Mouse (Mus musculus) frontal cortex, adult (tissue): ENCODE results near the gene Tango6.

Source experiments
- ATAC-seq: cut with Nextera tagmentation; 2 replicates; pipeline ENCODE4 v1.9.2; 2017; ENCODE audit warnings: mild to moderate bottlenecking, moderate library complexity, mixed read lengths; ENCODE audit not compliant: low TSS enrichment

Gene Tango6

DNA sequence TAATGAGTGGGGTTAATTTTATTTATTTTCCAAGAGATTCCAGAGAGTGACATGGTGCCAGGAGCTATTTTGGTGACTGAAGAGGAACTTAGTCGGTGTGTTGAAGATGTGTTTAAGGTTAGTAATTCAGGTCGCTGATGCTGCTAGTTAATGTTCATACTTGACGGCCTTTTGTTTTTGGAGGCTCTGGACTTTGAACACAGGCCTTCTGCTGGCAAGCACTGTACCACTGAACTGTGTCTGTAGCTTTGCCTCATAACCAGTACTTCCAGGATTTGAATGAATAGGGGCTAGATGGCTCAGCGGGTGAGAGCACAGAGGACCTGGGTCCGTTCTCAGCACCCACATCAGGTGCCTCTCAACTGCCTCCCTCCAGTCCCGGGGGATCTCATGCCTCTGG is 17.3 kb downstream of the Tango6 start:
- ATAC-seq, result no peak

DNA sequence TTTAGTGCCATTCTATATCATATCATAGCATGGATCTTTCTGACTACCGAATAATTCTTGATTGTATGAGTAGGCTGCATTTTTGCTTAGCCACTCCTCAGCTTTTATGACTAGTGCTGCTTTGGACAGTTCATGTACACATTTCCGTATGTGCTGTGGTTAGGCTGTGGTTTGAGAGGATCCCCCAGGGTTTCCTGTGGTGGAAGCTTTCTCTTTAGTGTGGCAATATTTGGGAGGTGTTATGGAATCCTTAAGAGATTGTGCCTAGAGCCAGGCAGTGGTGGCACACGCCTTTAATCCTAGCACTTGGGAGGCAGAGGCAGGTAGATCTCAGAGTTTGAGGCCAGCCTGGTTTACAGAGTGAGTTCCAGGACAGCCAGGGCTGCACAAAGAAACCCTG is 18.5 kb downstream of the Tango6 start:
- ATAC-seq, result no peak

DNA sequence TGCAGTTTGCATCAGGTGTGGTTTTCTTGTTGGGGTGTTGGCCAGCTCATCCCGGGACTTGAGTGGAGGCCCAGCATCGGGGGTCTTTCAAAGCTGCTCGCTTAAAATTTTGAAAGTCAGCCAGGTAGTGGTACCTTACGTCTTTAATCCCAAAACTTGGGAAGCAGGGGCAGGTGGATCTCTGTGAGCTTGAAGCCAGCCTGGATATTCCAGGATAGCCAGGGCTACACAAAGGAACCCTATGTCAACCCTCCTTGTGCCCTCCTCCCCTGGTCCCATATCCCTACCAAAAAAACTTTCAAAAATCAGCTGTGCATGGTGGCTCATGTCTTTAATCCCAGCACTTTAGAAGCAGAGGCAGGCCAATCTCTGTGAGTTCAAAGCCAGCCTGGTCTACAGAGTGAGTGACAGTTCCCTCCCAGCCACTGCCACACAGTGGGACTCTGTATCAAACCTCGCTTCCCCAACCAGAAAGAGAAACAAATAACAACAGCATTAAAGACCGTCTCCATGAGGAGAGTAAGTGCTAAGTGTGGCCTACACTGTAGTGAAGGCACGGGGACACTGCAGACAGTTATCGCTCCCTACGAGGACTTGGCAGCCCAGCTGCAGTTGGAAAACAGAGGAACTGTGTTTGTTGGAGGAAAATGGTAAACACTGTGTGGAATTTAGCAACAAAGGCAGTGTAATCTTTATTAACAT is 21.5 kb downstream of the Tango6 start:
- no peak for ATAC-seq

DNA sequence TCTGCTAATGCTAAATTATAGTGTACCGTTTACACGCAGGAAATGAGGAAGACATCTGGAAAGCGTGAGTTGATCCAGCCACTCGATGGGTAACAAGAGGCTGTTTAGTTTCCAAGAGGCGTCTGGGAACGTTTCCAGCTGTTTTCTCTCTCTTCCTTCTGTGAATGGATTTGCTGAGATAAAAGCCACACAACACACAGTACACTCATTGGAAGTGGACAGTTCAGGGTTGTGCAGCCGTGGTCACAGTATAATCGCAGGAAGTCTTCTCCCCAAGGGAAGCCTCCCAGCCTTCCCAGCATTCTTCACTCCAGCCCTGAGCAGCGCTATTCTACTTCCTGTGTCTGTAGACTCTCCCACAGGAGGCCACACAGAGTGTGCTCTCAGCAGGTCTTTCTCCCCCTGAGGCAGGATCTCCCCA is 22.0 kb downstream of the Tango6 start:
- ATAC-seq, result peak; percentile 44

DNA sequence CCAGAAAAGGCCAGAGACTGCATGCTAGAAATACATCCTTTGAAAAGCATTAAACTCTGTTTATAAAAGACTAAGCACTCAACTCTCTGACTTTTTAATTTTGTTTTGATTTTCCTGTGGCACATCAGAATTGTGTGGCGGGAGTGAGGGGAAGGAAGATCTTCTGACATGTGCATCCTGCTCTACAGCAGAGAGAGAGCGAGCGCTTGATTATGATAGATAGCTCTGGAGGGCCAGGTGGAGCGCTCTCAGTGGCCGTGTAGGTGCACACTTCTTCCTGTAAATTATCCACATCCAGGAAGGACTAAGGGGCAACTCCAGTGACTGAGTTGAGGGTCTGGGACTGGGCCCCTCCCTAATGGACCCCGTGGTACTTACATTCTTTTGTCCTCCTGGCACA is 23.3 kb downstream of the Tango6 start:
- no peak for ATAC-seq

DNA sequence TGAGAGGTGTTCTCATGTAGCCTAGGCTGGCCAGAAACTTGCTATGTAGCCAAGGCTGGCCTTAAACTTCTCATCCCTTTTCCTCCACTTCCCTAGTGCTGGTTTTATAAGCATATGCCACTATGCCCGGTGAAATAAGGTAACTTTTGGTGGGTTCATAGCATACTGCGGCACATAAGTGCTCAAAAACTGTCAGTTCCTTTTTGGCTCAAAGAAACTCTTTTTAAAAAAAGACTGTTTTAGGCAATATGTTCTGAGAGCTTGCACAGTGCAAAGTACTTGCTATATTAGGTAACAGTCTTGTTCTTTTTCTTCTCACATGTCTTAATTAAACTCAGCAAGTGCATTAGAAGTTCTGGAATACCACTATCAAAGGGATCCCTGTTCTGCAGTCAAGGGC is 27.1 kb downstream of the Tango6 start:
- ATAC-seq, result peak; percentile 90

DNA sequence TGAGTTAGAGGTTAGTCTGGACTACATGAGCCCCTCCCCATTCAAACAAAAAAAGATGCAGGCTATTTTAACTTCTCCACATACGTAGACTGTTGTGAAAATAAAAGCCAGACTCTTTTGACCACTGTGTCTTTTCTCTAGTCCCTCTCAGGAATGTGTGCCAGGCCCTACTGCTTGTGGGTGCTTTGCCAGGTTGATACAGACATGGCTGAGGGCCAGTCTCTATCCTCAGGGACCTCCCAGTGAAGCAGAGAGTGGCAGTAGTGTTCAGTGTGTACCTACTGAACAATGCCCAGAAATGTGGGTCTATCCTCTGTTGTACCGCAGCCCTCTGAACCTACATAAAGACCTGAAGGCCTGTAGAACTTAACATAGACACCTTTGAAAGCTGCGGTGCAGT is 29.6 kb downstream of the Tango6 start:
- no peak for ATAC-seq

DNA sequence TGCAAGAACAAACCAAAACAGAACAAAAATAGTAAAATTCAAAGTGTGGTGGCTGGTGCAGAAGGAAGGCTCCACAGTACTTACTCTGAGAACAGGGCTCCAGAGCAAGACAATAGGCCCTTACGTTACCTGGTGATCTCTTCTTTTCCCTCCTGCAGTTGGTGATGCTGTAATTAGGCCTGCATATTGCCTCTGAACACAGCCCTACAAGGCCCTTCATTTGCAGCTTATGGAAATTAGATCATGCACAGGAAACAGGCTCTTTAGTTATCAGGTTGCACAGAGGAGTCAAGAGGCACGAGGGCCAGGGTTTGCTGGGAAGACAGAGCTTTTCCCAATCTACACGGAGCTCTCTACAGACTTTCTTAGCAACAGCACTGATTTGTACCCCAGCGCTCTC is 31.4 kb downstream of the Tango6 start:
- ATAC-seq, result no peak

DNA sequence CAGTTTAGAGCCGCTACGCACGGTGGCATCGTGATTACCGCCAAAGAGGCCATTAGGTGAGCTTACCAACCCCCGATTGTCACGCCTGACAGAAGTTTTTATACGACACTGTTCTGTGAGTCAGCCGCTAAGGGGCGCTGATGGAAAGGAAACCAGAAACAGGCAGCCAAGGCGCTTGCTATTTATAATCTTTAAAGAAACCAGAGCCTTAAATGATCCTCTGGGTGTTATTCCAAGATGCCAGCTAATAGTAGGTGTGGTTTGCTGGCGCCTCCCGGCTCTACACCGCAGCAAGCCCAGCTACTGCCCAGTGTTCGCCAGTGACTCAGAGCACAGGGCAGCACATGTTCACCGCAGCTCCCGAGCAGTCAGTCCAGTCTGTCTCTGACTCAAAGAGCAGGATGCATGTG is 35.2 kb downstream of the Tango6 start:
- peak; percentile 94 for ATAC-seq

DNA sequence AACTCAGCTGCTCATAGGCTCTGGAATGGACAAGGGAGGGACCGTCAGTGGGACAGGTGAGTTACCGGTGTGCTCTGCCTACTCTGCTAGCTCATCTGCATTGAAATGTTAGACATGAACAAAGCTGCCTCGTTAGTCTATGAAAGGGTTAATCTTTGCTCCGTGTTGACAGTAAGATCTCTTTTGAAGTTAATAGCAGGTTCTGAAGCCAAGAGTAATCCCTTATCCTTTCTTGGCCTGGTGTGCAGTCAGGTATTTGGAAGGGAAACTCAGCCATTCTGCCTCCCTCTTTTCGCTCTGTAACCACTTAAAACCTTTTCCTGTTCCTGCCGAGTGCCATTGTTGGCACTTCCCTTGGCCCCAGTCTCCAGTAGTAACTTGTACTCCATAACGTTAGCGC is 38.1 kb downstream of the Tango6 start:
- no peak for ATAC-seq

DNA sequence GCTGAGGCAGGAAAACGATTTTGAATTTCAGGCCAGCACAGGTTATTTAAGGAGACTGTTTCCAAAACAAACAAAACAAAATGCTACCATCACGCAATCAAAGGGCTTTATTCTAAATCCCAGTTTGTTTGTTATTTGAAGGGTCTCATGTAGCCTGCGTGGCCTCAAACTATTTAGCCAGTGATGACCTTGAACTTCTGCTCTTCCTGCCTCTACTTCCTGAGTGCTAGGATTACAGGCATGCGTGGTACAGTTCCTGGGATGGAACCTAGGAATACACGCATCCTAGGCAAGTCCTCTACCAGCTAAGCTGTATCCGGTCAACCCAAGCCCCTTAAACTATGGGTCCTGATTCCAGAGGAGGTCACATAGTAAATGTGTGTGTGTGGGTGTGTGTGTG is 39.6 kb downstream of the Tango6 start:
- no peak for ATAC-seq

DNA sequence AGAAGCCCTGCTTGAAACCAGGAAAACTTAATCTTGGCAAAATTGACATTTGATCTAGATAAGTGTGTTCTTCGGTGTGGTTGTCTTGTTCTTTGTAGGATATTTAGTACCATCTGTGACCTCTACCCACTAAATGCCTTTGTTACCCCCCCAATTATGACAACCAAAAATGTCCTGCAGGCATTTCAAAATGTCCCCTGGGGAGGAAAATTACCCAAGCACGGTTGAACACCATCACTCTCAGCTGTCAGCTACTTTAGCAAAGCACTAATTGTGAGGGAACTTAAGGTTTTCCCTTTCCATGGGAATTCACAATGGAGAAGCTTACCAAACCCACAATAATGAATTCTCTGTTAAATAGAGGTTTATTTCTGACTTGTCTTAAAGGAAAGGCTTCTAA is 41.1 kb downstream of the Tango6 start:
- no peak for ATAC-seq

DNA sequence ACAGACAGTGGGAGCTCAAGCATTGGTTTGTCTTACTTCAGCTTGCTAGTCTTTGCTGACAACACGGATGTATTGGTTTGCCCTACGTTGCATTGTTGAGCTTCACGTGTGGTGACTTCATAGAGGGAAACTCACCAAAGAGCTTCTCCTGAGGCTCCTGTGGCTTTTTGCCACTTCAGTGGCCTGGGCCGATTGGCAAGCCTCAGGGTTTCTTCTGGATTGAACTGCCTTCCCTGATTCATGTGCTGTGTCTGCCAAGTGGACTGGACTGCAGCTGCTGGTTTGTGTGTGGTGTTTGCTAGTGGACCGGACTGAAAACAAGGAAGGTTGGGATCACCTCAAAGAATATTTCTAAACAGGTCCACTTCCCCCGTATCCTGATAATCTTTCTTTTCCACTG is 43.7 kb downstream of the Tango6 start:
- no peak for ATAC-seq

DNA sequence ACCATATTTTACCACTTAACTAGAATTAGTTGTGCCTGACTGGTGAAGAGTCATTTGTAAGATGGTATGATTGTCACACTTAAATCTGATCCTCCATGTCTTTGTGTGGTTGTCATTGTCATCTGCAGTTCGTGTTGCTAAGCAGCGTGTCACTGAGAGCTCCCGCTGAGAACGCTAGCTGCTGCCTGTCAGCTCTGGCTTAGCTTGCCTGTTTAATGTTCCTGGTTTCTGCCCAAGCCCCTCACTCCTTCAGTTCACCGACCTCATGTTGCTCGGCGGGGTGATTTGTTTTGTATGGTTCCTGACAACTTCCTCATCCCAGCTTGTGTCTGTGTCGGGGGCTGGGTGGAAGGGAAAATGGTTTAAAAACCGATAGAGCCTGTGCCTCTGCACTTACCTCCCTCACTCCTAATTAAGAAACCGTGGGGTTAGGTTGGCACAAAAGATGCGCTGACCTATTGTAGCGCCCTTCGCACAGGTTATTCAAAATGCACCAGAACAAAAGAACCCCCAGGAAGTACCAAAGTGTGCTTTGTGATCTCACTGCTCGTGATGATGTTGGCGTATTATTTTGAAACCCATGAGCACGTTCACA is 44.5 kb downstream of the Tango6 start:
- no peak for ATAC-seq

DNA sequence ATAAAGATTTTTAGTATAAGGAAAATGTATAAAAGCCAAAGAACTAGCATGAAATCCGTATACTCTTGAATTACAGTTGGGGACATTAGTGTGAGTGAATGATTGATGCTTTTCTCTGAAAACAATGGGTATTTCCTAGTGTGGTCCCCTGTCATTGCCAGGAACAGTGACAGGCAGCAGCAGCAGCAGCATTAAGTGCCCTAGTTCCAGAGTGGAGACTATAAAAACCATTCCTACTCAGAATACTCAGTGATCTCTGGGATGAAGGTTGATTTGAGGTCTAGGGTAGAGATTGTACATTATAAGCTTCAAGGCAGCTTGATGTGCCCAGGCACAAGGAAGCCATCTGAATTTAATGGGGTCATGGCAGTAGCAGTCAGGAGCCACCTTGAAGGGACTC is 45.0 kb downstream of the Tango6 start:
- ATAC-seq, result no peak

DNA sequence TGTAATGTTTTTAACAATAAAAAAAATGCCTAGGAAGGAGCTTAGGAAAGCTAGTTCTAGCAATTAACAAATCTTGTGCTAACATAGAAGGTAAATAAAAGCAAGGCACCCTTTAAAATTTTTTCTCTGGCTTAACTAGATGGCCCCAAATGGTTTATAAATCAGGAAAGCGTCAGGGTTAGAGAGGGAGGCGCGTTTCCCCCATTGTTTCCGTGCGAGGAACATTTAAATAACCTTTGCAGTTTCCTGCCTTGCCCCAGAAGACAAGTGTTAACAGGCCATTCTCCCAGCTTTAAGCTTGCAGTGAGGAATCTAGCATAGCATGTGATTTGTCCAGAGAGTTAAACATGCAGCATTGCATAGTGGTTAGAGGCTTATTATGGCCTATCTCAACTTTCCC is 50.1 kb downstream of the Tango6 start:
- no peak for ATAC-seq

DNA sequence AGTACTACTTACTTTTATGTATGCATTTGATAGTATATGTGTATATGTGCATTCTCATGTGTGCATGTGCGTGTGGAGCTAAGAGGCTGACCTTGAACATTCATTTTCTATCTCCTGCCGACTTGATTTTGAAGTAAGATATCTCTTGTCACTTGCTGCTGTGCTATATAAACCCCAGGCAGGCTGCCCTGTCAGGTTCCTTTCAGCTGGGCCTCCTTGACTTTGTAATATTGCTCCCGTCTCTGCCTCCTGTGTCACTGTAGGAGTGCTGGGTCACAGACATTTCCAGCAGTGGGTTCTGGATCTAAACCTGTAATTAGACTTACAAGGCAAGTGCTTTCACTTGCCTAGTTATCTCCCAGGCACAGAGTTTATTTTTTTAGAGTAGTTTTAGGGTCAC is 50.8 kb downstream of the Tango6 start:
- ATAC-seq, result no peak

DNA sequence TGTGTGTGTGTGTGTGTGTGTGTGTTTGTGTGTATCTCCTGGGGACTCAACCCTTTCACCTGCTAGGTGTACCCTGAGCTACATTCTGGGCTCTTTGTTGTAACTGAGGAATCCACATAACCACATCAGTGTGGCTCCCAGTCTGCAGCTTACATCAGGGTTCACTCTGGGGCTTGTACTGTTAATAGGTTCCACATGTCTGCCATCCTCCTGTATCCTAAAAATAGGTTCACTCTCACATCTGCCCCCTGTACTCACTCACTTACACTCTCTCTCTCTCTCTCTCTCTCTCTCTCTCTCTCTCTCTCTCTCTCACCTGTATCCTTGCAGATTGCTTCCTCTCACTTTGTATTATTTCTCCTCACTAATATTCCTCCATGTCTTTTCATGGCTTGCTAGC is 51.4 kb downstream of the Tango6 start:
- no peak for ATAC-seq

DNA sequence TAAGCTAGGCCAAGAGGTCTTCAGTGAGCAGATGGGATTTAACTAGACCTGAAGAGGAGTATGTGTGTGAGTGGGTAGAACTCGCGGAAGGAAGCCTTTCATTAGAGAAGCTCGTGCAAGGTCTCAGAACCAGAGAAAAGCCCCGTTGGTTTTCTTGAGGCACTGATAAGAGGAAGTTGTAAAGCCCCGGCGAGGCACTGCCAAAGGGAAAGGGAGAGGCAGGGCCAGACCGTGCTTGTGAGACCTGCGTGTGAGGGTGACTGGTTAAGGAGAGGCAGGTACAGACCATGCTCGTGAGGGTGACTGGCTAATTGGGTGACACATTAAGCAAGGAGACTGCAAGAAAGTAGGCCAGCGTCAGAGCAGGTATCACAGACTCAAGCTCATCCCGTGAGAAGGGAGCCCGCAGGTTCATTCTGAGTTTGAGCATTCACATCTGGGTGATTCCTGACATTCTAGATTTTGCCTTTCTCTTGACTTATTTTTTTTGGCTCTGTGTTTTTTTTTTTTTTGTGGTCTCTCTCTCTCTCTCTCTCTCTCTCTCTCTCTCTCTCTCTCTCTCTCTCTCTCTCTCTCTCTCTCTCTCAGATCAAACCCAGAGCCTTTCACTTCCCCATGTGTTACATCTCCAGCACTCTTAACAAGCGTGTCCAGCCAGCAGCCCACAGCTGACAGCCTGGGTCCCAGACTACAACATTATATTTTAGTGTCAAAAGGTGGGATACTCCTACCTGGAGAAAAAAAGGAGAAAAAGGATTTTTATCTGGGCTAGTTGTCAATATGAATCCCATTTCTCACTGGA is 54.2 kb downstream of the Tango6 start:
- no peak for ATAC-seq

DNA sequence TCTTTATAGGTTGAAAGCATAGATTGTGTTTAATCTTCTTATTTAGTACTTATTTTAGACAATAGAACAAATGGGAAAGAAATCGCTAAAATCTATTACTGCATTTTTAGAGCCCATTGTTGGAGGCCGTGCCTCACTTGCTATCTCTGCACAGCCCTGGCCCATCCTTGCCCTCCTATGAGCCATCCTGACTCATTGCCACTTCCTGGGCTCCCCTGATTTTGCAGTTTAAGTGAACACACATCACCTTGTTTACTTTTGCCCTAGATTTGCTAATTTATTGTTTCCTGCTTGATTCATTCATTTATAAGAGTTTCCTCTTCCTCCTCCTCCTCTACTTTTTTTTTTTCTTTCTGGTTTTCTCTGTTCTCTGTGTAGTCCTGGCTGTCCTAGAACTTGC is 55.0 kb downstream of the Tango6 start:
- ATAC-seq, result no peak

DNA sequence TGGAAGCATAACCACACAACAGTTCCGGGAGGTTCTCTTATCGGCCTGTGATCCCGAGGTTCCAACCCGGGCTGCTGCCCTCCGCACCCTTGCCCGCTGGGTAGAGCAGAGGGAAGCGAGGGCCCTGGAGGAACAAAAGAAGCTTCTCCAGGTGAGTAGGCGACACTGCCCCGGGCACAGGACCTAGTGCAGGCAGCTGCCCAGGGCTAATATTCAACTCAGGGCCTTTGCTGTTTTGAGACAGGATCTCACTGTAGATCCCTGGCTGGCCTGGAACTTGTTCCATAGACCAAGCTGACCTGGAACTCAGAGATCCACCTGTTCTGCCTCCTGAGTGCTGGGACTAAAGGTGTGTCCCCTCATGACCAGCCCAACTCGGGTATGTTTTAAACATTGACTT is 59.5 kb downstream of the Tango6 start:
- no peak for ATAC-seq

DNA sequence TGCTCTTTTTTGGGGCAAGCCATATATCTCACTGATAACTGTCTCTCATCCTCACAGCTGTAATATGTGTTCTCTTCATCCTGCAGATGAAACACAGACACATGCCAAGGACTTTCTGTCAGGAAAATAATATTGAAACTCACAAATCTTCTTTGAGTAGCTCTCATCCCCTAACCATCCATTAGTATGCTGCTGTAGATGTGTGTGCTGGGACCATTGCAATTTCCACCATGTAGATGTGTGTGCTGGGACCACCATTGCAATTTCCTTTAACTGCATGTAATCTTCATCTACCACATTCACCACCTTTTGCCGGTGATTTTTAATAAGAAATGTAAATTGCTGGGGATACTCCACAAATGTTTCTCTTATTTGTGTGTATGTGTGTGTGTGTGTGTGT is 60.5 kb downstream of the Tango6 start:
- ATAC-seq, result no peak

DNA sequence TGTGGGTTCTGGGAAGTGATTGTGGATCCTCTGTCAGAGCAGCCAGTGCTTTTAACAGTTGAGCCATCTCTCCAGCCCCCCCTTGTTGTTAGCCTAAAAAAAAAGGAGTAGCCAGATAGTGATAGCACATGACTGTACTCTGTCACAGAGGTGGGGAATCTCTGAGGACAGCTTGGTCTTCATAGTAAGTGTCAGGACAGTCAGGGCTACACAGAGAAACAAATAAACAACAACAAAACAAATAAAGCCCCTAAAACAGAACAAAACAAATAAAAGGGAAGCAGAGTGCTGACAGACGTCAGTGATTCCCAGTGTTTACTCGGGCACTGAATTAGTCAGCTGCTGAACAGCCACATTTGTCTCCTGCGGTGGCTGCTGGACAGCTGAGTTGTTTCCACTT is 70.6 kb downstream of the Tango6 start:
- ATAC-seq, result no peak
